Mouse (Mus musculus) kidney, adult 18-20 months (tissue): Measurements from ENCODE around the gene Apol6.
A peak's percentile ranks its signal among the peaks of the same experiment; 100 is the strongest.

Source experiments
- DNase-seq: peaks from one replicate; pipeline ENCODE4 v3.0.0; 2021

Gene Apol6

DNA sequence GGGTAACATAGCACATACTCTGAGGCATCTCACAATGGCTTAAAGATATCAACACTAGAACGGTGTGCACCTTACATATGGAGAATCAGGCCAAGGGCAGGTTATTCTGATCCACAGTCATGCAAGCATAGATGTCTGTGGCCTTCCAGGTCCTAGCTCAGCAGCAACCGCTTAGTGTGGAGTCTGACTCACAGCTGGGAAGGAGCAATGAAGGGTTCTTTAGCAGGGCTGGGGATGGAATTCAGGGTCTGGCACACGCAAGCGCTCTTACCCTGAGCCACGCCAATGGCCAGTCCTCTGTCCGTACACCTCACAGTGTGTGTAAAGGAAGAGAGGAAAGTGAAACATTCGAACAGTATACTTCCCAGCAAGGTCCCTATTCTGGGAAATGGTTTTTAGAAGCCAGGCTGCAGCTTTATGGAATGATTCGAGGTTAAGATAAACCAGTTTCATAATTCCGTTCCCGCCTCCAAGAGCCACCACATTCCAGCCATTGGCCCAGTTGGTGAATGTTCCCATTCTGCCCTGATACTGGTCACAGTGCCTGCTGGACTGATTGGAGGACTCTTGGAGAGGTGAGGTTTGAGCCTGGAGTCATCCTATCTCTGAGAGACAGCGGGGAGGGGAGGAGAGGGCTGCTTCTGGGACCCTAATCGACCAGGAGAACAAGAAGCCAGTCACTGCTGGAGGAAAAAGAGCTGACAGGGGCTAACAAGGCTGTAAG lies at the start of gene Apol6:
Gene Apol6 (plus strand): TSS at position 133 of the 724 bp plus-strand sequence.
- no peak for DNase-seq

DNA sequence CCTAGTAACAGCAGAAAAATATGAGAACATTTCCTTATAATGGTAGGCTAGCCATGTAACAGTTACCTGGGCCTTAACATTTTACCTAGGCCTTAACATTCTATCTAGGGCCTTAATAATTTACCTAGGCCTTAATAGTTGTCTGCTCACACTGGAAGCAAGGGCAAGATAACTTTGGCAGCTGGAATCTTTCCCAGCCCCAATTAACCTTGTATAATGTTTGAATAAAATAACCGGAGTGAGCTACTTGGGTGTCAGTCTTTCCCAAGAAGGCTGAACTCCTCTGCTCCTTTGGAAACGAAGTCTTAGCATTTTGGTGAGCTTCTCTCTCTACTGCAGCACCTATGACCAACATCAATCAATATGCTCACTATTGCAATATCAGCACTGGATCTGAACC lies 46.5 kb upstream of the Apol6 start:
- no peak for DNase-seq

DNA sequence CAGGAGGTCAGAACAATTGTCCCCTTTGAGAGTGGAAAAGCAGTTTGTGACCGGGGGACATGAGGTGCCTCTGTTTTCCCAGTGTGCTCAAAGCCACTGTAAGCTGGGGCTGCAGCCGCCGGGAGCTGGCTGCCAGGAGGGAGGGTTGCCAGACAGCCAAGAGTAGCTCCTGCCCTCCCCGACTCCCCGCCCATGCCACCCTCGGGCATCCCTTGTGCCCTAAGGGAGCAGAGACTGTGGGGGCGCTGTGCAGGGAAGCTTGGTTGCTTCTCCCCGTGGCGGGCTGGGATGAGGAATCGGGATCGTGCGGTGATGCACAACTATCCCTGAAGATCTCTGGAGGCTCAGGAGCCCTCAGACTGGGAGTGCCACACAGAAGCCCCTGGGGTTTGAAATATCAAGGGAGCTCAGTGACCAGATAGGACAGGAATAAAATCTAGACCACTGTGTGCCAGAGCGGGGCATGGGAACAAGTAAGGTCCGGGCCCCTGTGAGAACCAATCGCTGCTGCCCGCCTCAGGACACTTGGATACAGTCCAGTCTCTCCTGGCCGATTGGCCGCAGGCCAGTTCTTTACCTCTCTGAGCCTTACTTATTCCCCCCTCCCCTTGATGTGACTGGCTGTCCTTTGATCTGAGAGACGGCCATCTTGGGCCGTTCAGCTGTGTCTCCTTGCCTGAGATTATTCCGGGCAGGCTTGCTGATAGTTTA lies 45.5 kb upstream of the Apol6 start:
- peak; percentile 43 for DNase-seq

DNA sequence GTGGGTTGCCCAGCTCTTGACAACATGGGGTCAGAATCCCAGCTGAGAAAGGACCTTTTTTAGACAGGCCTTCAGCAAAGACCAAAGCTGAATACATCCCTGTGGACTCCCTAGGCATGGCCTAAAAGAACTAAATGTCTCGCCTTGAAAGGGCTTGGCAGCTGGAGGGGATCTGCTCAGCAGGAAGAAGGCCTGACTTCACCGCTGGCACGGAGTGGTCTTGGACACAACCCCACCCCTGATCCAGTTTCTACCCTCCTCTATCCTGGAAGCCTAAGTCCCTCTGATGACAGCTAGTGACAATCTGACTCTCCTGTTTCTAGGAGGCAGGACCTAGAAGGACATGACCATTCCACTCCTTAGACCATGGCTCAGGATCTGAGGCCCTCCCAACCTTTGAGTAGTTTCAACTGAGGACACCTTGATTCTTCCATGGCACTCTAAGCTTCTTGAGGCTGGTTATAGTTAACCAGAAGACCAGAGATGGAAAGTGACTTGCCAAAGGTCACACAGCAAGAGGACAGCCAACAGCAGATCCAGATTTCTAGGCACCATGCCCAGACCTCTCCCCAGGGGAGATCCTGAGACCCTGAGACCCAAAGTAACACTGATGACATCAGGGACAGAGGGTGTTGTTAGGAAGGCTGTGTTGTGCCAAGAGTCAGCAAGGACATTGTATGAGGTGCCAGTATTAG lies 41.2 kb upstream of the Apol6 start:
- DNase-seq = peak; percentile 5

DNA sequence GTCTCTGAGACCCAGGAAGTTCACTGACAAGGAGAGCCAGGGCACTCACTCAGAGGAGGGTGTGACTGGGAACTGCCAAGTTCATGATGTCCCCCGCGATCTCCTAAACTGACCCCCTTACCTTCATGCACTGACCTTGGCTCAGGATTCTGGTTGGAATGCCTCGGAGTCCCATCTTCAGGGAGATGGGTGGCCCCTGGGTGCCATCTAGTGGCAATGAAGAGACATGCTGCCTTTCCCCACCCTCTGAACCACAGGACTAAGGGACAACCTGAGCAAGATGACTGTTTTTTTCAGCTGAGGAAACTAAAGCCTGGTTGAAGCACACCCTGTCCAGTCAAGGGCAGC lies 40.7 kb upstream of the Apol6 start:
- DNase-seq = peak; percentile 64

DNA sequence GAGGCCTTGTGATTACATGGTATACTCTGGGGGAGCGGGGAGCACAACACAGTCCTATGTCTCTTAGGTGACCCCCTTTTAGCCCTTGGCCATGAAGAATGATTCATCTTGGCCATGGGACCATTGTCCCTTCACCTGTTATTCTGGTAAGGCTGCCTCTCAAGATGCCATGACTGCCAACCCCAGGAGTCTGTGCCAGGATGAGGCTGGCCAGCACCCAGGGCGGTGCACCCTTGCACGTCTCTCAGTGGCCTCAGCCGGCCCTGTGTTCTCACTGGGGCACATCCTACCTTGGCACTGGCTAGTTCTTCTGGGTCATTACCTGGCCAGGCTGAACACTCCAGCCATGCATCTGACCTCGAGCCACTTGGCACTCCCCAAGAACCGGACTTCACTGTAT lies 35.7 kb upstream of the Apol6 start:
- DNase-seq = peak; percentile 61

DNA sequence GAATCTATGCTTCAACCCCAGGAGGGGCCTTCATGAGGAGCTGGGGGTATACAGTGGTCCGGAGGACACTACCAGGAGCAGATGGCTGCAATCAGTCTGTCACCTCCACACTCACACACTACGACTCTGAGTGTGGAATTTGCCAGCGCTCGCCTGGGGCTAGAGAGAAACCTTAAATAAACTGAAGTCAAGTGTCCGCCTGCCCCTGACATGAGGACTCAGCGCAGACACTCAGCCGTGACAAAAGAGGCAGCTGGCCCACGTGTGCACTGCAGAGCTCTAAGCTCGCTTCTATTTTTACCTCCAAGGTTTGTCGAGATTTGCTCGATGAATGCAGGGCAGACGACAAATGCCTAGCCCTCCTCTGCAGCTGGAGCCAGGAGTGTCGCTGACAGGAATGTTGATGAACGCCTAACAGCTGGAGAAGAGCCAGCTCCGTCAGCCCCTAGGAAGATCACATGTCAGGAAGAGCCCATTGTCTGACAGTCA lies 30.7 kb upstream of the Apol6 start:
- peak; percentile 21 for DNase-seq

DNA sequence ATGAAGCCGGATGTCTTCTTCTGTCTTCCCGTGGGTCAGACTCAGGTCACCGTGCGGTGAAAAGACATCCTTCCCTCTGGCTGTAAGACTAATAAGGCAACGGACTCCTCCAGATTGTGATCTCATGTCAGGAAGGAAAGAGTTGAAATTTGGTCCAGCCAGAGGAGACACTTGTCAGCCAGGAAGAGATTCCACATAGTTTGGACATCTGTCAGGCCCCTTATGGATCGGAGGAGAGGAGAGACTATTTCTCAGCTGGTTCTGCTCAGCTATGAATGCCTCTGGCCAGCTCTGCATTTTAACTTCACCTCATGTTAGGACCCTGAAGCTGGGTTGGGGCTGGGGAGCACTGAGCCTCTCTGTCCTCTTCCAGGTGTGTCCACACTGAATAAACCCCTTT lies 30.1 kb upstream of the Apol6 start:
- DNase-seq = no peak

DNA sequence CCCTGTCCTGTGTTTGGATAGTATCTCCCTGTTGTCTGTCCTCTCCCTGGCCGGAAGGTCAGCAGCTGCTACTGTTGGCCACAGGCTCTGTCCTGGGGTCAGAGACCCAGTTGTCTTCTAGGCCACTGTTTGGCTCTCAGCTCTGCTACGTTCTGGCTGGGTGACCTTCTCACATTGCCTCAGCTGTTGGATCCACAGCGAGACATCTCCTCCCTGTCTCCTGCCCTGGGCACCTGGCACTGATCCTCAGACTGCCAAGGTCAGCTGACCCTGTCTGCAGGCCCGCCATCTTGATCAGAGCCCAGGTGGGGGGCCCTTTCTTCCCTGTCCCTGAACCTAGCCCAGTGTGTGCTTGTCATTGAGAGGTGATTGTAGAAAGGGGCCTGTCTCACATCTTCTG lies 29.5 kb upstream of the Apol6 start:
- DNase-seq = peak; percentile 5

DNA sequence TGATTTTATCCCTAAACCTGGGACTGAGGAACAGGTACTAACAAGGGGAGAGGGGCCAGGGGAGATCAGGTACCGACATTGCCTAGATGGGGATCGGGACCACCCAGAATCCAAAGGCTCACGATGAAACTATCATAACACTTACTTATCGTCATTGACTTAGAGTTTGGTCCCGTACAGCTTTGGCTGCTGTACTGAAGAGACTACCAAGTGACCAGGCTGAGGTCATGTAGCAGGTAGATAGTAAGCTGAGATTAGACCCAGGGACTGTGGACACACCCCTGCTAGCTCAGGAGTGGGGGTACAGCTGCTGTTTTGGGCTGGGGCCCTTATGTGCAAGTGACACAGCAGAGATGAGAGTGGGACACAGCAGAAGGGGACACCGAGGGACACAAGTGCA lies 28.0 kb upstream of the Apol6 start:
- DNase-seq = no peak

DNA sequence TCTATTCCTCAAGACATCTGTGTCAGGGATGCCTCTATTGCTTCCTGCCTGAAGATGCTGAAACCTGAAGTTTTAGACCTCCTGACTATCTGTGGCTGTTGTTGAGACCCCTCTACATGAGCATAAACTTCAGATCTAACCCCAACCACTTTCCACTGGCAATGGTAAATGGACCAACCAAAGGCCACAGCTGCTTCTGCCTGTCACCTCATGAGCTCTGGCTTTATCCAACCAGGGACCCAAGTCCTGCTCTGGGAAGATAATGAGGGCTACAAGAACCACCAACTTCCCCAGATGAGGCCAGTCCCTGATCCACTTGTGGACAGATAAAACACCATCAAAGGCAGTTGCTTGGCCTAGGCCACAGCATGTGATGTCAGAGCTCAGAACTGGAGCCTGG lies 26.6 kb upstream of the Apol6 start:
- DNase-seq = no peak

DNA sequence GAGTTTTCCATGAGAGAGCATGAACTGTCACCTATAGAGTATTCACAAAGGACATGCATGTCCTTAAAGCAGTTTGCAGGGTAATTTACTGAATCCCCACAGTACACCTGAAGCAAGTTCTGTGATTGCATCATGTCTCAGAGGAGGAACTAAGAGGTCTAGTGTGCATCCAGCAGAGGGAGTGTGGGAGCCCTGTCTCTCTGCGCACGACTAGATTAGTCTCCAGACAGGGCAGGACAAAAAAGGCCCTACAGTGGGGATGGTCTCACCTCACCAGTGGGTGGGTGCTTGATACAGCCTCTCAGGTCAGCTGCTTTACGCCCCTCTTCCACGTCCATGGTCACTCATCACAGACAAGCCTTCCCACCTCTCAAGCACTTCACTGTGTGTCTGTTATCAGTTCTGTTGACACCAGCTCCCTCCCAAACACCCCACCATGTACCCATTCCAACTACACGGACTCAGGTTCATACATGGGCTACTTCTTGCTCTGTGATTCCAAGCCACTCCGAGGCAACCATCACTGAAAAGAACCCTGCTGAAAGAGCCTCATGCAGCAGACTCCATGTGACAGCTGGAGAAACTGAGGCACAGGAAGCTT lies 25.7 kb upstream of the Apol6 start:
- DNase-seq = no peak

DNA sequence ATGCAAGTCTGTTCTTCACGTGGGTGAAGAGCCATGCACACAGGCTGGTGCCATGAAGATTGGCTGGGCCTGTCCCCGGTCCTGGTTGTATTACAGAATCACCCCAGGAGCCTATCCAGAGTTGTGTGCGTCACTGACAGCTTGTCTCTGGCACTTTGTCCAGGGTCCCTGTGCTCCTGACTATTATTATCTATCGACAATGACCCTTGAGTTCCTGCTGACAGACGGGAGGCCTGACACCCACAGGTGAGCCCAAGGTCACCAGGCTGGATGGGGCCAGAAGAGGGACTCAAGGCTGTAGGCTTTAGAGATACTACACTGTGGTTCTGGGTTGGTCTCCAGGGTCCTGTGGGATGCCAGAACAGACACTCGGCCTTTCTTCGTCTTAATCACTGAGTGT lies 25.0 kb upstream of the Apol6 start:
- DNase-seq = no peak

DNA sequence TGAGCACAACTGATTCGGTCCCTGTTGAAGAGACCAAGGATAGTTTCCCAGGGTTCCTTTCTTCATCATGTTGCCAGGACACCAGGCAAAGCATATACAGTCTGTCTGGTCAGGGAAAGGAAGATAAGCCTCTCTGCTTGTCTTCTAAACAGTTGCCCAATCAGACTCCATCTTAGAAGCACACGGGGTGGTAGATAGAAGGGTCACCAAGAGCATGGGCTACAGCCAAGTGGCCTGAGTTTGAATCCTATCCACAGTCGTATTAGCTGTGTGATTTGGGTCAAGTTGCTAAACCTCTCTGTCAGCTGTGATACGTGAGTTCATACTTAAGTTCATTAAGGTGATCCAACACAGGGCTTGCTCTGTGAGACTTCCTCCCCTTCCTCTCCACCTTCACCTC lies 24.4 kb upstream of the Apol6 start:
- DNase-seq = no peak

DNA sequence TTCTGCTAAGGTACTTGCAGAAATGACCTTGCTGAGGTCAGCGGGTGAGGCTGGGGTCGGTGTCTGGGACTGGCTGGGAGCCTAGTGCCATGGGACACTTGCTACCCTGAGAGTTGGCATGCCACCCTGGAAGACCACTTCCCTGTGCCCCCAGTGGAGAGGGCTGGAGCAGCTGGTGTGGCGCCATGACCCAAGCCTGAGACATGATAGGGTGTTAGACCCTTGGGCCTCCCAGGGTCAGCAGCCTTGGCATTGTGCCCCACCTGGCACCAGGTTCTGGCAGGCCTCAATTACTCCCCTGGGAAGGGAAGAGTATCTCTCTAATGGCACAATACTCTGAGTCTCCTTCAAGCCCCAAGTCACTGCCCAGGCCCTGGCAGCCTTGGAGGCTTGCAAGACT lies 23.5 kb upstream of the Apol6 start:
- no peak for DNase-seq

DNA sequence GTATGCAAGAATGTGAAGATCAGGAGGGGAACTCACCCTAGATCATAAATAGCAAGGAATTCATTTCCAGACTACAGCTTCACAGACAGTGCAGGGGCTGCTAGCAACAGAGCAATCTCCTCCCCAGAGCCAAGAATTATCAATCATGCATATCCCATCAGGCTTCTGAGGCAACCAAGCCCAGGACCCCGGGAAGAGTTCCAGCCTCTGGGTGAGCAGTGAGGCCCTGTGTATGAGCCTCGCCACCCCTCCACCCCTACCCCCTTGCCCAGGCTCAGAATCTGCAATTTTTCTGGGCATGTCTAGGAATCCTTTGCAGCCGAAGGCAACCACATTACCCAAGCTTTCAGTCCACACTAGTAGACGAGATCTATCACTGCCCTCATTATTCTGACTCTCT lies 22.7 kb upstream of the Apol6 start:
- no peak for DNase-seq

DNA sequence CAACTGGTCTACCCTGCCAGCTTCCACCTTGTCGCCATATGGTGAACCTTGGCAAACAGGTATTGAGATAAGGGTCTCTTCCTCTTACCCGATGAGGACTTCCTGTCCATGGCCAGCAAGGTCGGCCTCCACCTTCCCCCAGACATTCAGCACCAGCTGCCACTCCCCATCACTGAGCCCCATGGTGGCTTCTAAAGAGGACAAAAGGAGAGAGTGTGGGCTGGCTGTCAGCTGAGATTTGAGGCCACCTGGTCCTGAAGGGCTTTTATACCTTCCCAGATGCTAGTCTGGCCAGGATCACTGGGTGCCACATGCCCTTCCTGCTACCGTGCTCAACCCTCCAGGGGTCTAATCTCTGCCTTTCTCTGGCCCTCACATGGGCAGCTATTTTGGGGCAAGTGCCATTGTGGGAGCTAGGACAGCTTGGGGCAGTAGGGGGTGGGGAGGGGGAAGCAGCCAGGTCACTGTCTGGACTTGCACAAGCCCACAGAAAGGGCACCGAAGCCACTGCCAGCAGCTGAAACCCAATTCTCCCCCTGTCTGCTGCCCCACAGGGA lies 22.1 kb upstream of the Apol6 start:
- no peak for DNase-seq

DNA sequence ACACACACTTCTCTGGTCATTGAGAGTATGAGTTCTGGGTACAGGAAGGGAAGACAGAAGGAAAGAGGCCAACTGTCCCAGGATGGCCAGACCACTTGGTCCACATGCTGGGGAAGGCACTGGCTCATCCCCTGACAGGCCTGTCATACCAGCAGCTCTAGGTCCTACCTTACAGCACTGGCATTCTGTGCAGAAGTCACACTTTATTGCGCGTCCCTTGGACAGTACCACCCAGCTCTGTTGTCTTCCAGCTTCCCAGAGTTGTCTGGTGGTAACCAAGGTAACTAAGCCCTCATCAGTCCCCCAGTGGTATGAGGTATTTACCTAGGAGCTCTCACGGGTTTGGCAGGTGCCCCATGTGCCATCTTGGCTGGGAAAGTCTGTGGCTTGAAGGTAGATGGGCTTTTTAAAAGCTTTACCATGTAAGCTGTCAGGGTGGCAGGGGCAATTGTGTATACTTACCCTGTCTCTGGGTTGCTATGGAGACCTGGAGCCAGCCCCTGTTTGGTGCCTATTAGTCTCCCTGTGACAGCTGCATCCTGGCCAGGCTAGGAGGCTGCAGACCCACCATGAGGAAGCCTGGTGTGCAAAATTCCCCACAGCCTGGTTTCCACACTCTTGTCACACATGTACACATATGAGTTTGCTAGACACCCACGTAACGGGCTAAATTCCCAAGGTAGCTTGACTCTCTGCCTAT lies 18.5 kb upstream of the Apol6 start:
- no peak for DNase-seq

DNA sequence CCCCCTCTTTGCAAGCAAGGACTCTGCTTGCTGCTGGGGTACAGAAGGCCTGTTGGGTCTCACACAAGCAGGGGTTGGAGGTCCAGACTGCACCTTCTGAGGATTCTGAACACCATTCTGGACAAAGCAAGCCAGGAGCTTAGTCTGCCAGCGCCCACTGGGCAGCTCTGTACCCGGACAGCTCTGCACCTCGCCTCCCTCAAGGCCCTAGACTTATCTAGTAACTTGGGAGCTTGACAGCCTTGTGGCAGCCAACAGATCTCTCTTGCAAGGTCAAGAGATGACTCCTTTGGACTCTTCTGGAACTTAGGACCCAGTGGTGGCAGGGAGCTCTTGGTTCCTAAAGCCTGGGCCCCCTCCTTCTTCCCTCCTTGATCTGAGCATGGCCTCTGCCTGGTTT lies 17.4 kb upstream of the Apol6 start:
- DNase-seq = no peak

DNA sequence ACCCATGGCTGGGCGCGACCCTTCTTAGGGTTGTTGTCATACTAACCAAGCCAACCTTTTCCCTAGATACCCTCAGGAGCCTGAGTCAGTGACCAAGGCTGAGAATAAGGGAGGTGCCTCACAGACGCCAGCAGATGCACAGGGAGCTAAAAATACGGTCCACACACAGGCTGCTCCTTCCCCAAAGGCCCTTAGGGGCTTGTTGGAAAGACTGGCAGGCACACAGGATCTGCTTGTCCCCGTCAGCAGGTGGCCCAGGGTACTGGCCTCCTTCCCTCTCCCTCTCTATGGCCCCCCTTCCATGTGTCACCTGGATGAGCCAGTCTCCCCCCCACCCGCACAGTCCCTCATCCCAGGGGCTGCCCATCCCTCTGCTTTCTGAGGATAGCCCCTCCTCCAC lies 16.9 kb upstream of the Apol6 start:
- DNase-seq = no peak

DNA sequence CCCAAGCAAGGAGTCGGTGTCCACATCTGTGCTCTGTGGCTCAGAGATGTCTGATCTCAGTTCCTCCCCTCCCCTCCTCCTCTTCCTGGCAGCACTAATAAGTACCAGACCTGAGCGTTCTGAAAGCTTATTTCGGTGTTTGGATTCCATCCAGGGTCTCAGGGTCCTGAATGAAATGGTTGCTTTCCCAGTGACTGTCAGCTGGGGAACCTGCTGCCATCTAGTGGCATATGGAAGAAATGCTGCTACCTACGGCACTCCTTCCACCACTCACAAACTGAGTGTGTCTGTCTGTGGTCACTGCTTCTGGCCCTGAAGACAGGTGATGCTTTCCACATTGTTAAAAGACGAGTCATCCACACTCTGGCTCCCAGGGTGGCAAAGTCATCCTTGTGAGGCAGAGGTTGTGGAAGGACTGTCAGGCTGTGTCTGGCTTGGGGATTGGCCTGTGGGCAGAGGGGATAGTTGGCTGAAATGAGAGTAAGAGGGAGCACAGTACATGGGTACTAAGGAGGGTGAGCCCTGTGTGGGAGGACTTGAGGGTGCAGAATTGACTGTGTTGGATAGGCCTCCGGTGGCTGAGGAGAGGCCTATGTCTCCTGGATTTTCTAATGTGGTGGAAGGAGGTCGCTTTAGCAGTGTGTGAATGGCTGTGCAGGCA lies 15.1 kb upstream of the Apol6 start:
- DNase-seq = peak; percentile 58

DNA sequence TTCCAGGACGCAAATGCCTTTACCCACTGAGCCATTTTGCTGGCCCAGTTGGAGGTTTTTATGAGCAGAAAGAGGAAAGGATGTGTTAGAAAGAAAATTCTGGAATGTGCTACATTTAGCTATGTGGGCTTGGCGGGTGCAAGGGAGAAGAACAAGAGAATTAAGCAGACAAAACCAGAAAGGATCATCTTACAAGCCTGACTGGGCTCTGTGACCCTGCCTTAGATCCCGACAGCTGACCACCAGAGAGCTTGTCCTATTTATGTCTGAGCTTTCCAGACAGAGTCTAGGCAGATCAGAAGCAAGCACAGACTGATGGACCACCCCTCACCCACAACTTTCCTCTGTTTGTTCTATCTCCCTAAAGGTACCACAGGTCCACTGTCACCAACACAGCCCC lies 13.3 kb upstream of the Apol6 start:
- no peak for DNase-seq
